Mouse (Mus musculus): ENCODE measurements around the gene Gm28308.

Gm28308 gene

DNA sequence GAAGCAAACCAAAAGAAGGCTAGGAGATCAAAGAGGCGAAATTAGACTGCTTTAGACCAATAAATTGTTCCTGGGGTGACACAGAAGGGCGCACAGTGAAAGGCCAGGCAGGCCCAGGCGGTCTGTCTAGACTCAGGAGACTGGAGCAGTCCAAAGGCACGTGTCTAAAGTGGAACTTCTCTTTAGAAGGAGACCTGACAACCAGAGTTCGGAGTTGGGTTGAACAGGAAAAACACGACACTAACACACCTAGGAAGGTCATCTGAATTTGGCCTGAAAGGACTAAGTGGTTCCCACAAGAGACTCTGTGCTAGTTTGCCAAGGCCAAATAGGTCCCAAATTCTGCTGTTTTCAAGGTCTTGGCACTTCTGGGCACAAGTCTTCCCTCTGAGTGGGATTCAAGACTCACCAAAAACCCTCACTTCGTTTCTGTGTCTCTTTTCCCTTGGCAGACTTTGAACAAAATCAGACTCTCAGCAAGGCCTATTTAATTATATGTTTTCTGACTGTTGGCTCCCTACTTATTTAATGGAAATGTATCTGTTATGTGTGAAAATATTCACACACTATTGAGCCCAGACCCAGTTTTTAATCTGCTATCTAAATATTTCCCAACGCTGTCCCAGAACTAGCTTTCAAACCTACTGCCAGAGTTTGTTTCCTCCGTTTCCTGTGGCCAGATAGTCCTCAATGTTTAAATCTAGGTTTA, 6.2 kb upstream of the Gm28308 start:
- DNase-seq (ENCODE audit: low read depth) = peak; percentile 20

DNA sequence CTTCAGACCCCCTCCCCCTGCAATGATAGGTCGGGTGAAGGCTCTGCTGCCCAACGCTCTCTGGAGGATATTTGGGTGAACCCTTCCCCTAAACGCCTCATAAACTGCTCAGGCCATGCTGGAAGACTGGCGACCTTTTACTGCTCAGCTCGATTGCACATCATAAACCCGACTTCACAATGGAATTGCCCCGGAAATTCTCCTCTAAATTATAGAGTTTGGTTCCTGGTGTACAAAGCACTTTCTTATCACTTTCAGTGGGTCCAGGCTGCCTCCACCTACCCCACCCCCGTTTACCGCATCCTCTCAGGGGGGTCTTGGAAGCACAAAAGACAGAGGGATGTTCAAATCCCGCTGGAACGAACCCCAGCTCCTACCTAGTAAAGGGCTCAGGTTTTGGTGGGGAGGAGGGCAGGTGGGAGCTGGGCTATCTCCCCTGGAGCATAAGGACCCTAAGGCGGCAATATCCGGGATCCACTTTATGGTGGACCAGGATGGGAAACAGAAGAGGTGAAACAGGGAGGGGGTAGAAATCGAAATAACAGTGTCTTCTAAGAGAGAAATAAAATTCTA, 5.6 kb upstream of the Gm28308 start:
- peak; percentile 8 for DNase-seq (ENCODE audit: low read depth)

DNA sequence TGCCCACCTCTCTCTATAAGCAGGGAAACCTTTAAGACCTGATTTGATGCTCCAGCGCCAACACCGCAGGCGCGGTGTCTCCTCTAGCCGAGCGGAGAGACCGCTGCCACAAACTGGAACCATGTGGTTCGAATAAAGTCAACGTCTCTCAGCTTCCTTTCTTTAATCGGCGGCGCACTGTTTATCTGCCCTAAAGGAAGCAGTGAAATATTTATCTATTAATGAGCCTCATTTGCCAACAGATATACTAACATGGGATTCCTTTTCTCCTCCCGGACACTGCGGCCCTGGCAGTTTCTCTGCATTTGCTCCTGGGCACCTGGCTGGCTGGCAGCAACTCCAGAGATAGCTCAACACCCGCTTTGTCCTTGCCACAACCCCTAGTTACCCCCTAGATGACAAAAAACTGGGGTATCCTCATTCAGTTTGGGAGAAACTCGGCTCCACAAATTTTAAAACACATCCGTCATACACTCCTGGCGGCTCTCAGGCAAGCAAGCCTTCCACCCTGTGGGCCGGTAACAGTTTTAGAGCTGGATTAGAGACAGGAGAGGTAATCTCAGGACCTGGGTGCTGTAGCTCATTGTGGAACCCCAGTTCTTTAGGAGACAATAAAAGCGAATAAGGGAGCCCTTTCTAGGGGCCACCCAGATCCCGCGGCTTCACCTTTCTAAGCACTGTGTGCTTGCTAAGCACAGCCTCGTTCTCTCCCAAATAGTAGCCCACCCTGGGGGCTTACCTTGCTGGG, 4.9 kb upstream of the Gm28308 start:
- peak; percentile 17 for DNase-seq (ENCODE audit: low read depth)

DNA sequence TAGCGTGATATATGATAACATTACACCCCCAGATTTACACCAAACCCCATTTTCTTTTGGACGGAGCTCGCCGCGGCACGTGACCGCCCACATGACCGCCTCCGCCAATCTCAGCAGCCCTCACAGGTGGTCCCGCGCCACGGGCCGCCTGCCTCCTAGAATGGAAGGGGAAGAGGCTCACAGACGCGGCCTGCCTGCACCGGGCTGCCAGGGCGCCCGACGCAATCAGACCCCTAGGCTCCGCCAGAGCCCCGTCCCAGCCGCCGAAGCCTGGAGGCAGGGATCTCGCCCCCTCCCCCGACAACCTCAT, 4.3 kb upstream of the Gm28308 start:
- DNase-seq (ENCODE audit: low read depth) = peak; percentile 56

DNA sequence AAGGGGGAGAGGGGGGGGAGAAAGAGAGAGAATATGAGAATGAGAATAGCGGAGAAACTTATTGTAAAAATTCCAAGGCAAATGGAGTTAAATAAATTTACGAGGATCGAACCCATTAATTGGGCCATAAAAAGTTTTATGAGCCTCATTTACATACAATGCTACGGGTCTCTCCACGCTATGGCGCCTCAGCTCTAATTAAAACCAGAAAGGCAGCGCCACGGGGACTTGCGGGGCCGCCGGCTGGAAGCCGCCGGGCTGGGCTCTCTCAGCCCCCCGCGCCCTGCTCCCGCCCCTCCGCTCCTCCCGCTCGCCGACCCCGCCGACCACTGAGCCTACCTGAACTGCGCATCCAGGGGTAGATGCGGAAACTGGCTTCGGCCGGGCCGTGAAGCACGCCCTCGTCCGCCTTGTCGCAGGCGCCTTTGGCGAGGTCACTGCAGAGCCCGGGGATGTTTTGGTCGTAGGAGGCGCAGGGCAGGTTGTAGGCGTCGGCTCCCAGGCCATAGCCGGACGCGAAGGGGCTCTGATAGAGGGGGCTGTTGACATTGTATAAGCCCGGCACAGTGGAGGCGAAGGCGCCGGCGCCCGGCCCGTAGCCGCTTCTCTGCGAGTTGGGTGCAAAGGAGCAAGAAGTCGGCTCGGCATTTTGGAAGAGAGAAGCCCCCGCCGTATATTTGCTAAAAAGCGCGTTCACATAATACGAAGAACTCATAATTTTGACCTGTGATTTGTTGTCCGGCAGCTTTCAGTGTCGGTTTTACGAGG, 3.7 kb upstream of the Gm28308 start:
- DNase-seq (ENCODE audit: low read depth) = no peak

DNA sequence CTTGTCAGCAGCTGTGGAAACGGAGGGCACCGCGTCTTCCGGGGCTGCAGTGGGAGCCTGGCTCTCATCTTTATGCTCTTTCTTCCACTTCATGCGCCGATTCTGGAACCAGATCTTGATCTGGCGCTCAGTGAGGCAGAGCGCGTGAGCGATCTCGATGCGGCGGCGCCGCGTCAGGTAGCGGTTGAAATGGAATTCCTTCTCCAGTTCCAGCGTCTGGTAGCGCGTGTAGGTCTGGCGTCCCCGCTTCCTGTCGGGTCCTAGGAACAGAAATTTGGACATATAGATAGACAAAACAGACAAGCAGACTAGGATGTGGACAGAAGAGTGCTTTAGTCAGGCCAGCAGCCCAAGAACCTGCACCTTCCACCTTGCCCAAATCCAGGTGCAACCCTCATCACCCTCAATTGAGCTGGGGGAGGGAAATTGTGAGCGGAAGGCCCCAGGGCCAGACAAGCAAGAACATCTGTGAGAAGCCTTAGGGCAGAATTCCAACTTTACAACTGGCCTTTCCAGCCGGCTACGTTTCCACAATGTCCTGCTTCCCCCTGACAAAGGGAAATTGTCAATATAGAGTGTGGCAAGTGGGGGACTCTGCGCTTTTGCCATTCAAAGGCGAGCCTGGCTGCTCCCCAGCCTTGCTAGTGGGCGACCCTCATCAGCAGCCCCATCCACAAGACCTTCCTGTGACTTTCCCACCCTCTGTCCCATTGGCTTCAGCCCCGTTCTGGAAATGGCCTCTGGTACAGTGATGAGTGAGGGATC, 2.8 kb upstream of the Gm28308 start:
- DNase-seq (ENCODE audit: low read depth) = peak; percentile 15

DNA sequence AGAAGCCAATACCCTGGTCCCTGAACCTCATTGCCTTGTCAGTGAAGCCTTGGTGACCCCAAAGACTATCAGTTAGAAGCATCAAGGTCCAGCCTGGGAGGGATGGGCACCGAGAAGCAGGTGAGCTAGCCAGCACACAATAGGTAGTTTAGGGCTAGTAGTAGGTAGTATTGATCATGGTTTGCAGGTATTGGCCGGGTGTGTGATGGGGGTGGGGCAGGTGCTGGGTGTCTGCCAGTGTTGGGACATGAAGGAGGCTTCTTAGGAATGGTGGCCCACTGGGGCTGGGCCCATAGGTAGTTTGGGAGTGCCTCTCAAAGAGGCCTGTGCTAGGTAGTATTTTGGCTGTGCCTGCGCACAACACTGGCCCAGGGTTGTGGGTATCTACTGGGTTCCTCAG, 1.9 kb upstream of the Gm28308 start:
- DNase-seq (ENCODE audit: low read depth) = peak; percentile 6

DNA sequence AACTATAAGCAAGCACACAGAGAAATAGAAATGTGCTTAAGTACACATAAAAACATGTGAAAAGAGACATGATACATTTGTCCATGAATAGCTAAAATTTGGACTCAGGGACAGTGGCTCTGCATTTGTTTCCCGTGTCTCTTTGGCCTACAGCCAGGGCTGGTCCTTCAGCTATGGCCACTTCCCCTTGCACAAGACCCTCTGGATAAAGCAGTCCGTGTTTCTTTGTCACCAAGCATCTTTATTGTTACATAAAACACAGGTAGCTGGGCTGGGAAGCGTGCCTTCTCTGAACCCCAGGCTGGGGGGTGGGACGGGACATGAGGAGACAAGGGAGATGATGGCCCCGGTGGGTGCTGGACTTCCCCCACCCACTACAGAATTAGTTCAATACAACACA, 1.1 kb upstream of the Gm28308 start:
- DNase-seq (ENCODE audit: low read depth) = no peak

DNA sequence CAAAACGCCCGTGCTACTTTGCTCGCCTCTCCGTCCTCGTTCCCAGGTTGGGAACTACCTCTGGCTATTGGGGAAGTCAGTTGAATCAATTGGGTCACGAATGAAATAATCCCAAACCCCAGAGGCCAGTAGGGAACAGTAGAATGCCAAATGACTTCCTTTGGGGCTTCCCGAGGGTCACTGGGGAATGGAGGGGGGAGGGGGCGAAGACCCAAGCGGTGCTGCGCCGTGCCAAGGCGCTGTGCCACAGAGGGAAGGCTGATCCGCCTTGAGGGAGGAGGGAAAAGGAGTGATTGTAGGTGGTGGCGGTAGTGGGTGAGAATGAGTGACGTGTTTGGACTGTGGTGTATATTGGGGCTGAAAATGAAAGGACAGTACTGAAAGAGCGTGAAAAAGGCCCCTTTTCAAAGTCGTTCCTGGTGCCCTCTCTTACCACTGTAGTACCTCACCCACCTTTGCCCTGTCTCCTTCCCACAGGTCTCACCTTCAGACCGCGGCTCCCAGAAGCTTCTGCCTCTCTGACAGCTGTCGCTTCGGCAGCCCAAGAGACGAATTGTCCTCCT, 502 bp downstream of the Gm28308 start:
- peak; percentile 55 for DNase-seq (ENCODE audit: low read depth)

DNA sequence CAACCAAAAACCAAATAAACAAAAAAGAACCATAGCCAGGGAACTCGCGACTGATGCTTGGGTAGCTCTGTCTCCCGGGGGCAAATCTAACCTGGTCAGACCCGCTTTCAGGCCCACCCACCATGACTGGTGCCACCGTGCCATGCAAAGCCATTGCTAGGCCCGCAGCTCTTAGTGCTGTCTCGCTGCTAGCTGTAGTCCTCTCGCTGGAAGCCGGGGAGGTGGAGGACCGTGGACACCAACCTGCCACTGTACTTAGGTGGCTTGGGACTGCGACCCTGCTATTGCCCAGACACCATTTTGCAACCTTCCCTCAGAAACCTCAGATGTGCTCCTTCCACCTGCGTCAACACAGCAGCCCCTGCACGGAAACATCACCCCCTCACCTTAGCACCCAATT, 1.2 kb downstream of the Gm28308 start:
- peak; percentile 35 for DNase-seq (ENCODE audit: low read depth)

DNA sequence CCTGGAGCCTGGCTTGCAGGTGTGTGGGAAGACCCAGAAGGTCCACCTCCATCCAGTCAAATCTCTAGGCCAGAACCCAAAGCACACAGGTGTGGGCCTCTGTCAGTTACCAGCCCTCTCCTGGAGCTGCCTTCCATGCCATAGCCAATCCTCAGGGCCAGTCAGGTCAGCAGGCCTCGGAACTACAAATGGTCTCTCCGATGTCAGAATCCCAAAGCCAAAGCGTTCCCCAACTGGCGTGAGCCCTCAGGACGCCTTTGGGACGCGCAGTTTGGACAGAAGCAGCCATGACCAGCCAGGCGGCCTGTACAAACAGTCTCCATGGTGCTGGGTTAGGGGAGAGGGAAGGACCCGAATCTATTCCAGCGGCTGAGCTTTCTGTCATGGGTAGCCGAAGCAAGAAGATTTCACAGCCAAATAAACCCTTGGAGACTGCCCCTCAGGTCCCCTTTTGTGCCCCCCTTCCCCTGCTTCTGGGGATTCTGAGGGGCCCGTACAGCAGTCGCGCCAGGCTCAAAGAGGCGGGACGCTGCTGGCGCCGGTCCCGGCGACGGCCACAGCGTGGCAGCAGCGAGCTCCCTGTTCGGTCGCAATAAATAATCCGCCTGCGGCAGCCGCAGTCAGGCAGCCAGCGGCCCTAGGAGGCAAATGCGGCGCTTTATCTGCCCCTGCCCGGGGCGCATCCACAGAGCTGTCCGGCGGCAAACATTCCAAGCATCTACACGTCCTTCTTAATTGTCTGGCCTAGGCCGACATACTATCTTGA, 1.8 kb downstream of the Gm28308 start:
- peak; percentile 75 for DNase-seq (ENCODE audit: low read depth)

DNA sequence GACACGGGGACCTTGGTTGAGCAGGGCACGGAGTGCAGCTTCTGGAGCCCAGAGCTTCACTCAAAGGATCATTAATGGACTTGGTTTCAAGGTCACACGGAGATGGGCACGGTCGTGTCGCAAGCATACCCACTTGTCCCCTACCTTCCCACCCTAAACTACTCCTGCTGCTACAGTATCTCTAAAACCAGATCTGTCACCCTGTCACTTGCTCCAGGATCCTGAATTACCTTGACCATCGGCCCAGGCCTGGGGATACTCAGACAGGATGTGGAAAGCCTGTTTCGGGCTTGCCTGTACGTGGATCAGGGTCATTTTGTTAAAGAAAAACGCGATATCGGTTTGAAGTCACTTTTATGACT, 3.5 kb downstream of the Gm28308 start:
- no peak for DNase-seq (ENCODE audit: low read depth)

DNA sequence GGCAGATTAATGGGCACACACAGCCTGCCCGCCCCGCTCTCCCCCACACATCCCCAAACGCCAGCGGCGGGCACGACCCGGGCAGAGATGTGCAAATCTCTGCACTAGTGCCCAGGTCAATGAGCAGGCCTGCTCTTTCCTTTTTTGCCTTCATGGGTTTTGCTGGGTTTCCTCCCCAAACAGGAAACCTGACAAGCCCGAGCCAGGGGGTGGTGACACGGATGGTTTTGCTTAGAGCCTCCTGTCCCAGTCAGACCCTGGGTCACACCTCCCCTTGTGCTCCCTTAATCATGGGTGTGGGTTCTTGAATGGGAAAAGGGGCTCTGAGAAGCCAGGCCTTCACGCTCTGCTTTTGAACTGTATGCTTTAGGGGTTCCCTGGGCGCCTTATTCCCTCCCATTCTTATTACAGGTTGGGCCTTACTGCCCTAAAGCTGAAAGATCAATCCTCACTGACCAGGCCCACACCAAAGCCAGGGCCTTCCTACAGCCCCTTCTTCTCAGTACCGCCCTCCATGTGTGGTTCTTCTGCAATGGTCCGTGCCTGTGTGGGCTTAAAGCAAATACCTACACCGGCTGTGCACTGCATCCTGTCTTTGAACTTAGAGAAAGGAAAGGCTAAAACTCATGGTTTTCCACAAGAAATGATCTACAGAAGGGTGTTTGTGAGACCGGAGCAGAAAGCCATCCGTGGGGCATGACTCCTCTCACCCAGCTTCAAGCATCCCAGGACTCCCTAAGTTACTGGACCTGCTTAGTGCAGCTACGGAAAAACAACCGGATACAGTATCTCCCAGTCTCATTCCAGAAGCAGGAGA, 4.1 kb downstream of the Gm28308 start:
- peak; percentile 10 for DNase-seq (ENCODE audit: low read depth)

DNA sequence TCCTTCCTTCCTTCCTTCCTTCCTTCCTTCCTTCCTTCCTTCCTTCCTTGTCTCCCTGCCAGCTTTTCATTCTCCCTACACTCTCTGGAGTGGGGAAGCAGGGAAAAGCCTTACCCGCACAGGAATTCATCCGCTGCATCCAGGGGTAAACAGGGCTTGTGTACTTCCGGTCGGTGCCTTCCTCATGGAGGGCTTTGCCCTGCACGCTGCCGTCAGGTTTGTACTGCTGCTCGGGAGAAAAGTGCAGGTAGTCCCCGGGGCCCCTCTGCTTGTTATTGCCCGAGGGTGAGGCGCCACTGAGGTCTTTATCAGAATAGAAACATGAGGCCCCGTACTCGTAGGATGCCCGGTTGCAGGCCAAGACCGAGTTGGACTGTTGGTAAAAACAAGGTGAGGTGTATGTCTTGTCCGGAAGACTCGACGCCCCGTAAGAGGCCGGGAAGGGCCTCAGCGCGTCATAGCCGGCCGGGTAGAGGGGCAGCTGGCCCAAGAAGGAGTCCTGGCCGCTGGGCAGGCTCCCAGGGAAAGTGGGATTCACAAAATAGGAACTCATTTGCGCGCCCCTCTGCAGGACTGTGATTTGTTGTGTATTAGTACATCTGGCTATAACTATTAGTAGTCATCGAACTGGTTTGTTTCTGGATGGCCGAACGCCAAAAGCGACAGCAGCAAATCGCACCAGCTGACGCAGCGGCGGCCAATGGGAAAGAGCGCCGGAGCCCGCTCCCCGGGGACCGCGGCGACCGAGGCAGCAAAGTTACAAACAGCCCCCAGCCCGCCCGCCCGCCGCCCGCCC, 4.9 kb downstream of the Gm28308 start, which contains the start of gene Hoxa6:
TSS of gene Hoxa6 (minus strand) at position 651 of the 796 bp plus-strand sequence.
- no peak for DNase-seq (ENCODE audit: low read depth)

DNA sequence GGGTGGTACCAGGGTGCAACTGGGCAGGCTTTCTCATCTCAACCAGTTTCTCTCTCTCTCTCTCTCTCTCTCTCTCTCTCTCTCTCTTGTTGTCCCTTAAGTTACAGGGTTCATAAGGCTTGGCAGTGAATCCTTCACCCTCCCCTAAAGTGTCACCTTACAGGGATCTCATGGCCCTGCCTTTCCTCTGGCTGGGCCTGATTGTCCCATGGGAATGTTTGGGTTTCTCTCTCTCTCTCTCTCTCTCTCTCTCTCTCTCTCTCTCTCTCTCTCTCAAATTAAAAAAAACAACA, 5.5 kb downstream of the Gm28308 start:
- DNase-seq (ENCODE audit: low read depth) = no peak

DNA sequence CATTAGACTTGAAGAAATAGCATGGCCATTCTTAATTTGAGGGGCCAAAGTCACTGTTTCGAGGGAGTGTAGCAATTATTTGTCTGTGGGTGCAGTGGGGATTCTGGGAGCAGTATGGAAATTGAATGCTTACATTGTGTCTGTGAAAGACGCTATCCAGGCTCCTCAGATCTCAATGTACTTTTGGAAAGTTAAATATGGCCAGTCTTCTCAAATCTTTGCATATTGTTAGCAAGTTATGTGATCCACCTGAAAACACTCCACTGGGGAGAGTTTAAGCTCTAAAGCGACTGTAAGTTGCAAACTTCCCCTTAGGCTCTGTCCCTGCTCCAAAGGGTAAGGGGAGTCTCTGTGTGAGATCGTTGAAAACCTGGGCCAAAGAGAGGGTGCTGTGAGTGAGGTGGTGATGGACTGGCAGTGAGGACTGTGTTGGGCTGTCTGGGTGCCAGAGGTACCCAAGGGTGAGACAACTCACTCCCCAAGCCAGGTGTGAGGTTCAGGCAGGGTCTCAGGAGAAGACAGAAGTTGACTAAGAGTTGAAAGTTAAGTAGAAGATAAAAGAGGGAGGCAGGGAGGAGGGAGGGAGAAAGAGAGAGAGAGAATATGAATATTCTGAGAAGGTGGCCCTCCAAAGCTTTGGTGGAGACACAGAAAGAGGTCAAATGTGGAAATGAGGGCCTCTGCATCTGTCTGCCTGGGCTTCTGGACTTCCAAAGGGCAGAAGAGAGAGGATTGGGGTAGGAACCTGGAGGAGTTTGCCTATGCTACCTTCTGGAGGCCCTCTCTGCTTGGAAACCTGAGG, 6.1 kb downstream of the Gm28308 start:
- no peak for DNase-seq (ENCODE audit: low read depth)

DNA sequence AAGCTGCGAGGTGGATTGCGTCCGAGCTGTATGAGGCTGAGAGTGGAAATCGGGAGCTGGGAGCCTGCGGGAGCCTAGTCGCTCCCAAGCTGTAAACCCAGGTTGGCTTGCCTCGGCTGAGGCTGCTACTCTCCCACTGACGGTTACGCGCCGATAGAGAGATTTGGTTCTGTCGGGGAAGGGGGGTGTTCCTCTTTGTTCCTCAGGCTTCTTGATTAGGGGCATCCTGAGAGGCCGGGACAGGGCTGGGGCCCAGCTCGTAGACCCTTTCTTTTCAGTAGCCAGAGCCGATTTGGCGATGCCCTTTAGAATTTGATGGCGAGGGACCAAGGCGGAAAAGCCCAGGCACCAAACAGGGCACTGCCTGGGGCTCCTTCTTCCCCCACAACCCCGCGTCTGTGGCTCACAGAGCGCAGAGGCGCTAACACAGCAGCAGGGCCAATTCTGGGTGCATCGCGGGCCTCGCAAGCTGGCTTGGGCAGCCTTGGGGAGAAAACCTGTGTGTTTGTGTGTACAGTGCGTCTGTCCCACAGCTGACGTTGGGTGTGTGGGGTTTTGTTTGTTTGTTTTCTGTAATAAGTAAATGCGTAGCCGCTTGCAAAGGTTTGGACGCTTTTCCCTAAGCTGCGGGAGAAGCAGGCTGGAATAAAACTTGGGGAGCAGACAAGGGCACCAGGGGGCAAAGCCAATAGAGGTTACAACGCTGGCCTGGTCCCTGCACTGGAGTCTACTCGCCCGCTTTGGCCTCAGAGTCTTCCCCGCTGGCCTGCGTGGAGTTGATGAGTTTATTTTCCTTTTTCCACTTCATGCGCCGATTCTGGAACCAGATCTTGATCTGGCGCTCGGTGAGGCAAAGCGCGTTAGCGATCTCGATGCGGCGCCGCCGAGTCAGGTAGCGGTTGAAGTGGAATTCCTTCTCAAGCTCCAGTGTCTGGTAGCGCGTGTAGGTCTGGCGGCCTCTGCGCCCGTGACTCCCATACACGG, 7.2 kb downstream of the Gm28308 start:
- no peak for DNase-seq (ENCODE audit: low read depth)
